Mouse (Mus musculus): ENCODE data around the gene 1700021F07Rik. TPM values are rescaled to one million over a fixed set of nuclear protein-coding genes. Genes with fewer than 3 reads are reported as not detected.

1700021F07Rik gene
- polyA plus RNA-seq, 1 experiment from 2014 or later, result not detected

GRCm38 (mm10) chr2:173549236-173549635, 26.9 kb downstream of the 1700021F07Rik start:
- Histone ChIP-seq H3K9me3 (ENCODE audit: control insufficient read depth, low read length) (no peaks in the 10 kb centered on the region), H3K4me3 (ENCODE audit: low read depth, low read length) (no peak overlapping the region), H3K36me3 (ENCODE audit: control insufficient read depth, insufficient read depth, low read length) (no peaks in the 10 kb centered on the region), H3K9ac (ENCODE audit: low read length) (no peak overlapping the region), H3K4me1 (replicated peaks; ENCODE audit: control insufficient read depth, insufficient read depth, low read length) (0 out of 2 replicates have a peak, but pooled peaks cover 3% of the 10 kb centered on the region), H3K4me2 (ENCODE audit: low read length) (no peak overlapping the region), H3K27me3 (replicated peaks; ENCODE audit: control insufficient read depth, insufficient read depth, low read length) (no peaks in the 10 kb centered on the region), H3K27ac (ENCODE audit: low read depth) (no peak overlapping the region)
- ATAC-seq (replicated peaks; ENCODE audit: low FRiP score, low TSS enrichment, low read depth), result no peak
- WGBS, result 84% methylated on average over 10 of the region's 10 CpGs
- no peak for DNase-seq (ENCODE audit: low spot score)

DNA sequence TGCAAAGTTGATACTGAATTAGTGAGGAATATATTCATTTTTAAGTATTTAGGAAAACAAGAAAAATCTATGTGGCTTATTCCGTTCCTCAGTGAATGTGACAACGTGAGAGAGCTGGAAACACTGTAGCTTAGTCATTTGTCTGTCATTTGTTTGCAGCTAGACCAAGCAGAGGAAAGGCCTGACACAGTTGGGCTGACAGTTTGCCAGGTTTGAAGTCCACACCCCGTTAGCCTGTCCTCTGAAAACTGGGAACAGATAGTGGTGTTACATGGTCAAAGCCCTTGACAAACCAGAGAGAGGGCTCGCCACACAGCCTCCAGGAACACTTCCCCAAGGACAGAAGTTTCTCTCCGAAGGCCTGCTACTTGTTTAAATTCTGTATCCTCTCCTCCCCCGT, 28.3 kb downstream of the 1700021F07Rik start:
- ATAC-seq (replicated peaks; ENCODE audit: low FRiP score, low TSS enrichment, low read depth) (no peak), DNase-seq (ENCODE audit: low spot score) (no peak)
- Histone ChIP-seq H3K4me3 (ENCODE audit: low read depth, low read length) (no peak overlapping the region), H3K4me2 (ENCODE audit: low read length) (no peak overlapping the region), H3K9ac (ENCODE audit: low read length) (no peak overlapping the region), H3K36me3 (ENCODE audit: control insufficient read depth, insufficient read depth, low read length) (no peaks in the 10 kb centered on the region), H3K27ac (ENCODE audit: low read depth) (no peak overlapping the region), H3K27me3 (replicated peaks; ENCODE audit: control insufficient read depth, insufficient read depth, low read length) (no peaks in the 10 kb centered on the region), H3K9me3 (ENCODE audit: control insufficient read depth, low read length) (no peaks in the 10 kb centered on the region), H3K4me1 (replicated peaks; ENCODE audit: control insufficient read depth, insufficient read depth, low read length) (0 out of 2 replicates have a peak, but pooled peaks cover 3% of the 10 kb centered on the region)
- 74% methylated on average over 6 of the region's 6 CpGs for WGBS

DNA sequence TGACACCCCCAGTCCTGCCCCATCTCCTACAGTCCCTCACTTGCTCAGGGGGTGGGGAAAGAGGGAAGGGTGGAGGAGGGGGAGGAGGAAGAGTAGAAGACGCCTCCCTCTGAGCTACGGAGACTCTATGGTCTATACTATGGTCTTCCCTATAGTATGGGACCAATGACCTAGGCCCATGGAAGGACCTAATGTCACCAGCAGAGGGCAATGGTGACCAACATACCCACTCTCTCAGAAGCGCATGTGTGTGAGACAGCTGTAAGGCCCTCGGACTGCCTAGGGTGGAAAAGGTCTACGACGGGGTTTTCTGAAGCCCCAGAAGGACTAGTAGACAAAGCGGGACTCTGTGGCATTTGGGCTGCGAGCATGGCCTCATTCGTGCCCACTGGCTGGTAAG, 31.5 kb downstream of the 1700021F07Rik start:
- H3K4me2 ChIP-seq (ENCODE audit: low read length), result no peak overlapping the region
- H3K4me1 ChIP-seq (replicated peaks; ENCODE audit: control insufficient read depth, insufficient read depth, low read length), result peaks cover 11% of the 10 kb centered on the region
- no peaks in the 10 kb centered on the region for H3K27me3 ChIP-seq (replicated peaks; ENCODE audit: control insufficient read depth, insufficient read depth, low read length)
- ATAC-seq (replicated peaks; ENCODE audit: low FRiP score, low TSS enrichment, low read depth), result 0 out of 2 replicates have a peak, but pooled peaks have one; percentile 58
- no peak overlapping the region for H3K27ac ChIP-seq (ENCODE audit: low read depth)
- no peaks in the 10 kb centered on the region for H3K9me3 ChIP-seq (ENCODE audit: control insufficient read depth, low read length)
- no peaks in the 10 kb centered on the region for H3K36me3 ChIP-seq (ENCODE audit: control insufficient read depth, insufficient read depth, low read length)
- DNase-seq (ENCODE audit: low spot score), result no peak
- H3K4me3 ChIP-seq (ENCODE audit: low read depth, low read length), result no peak overlapping the region
- WGBS, result 45% methylated on average over 9 of the region's 9 CpGs
- no peak overlapping the region for H3K9ac ChIP-seq (ENCODE audit: low read length)

- ATAC-seq (replicated peaks; ENCODE audit: low FRiP score, low TSS enrichment, low read depth) (peak; percentile 13; the same call in 1 of the 2 replicates), DNase-seq (ENCODE audit: low spot score) (no peak)
- H3K9ac ChIP-seq (ENCODE audit: low read length), result no peak overlapping the region
- no peak overlapping the region for H3K4me3 ChIP-seq (ENCODE audit: low read depth, low read length)
- WGBS, result 18% methylated on average over 12 of the region's 12 CpGs
- H3K9me3 ChIP-seq (ENCODE audit: control insufficient read depth, low read length), result no peaks in the 10 kb centered on the region
- no peaks in the 10 kb centered on the region for H3K27me3 ChIP-seq (replicated peaks; ENCODE audit: control insufficient read depth, insufficient read depth, low read length)
- peaks cover 16% of the 10 kb centered on the region for H3K4me1 ChIP-seq (replicated peaks; ENCODE audit: control insufficient read depth, insufficient read depth, low read length)
- H3K36me3 ChIP-seq (ENCODE audit: control insufficient read depth, insufficient read depth, low read length), result no peaks in the 10 kb centered on the region
- peak overlapping the region; percentile 73 for H3K27ac ChIP-seq (ENCODE audit: low read depth)
- H3K4me2 ChIP-seq (ENCODE audit: low read length), result no peak overlapping the region
Observed at GRCm38 (mm10) chr2:173558754-173559396, 36.5 kb downstream of the 1700021F07Rik start.

- no peak overlapping the region for H3K4me2 ChIP-seq (ENCODE audit: low read length)
- H3K27ac ChIP-seq (ENCODE audit: low read depth), result no peak overlapping the region
- WGBS, result 42% methylated on average over 5 of the region's 5 CpGs
- no peaks in the 10 kb centered on the region for H3K9me3 ChIP-seq (ENCODE audit: control insufficient read depth, low read length)
- no peak overlapping the region for H3K4me3 ChIP-seq (ENCODE audit: low read depth, low read length)
- no peak overlapping the region for H3K9ac ChIP-seq (ENCODE audit: low read length)
- H3K4me1 ChIP-seq (replicated peaks; ENCODE audit: control insufficient read depth, insufficient read depth, low read length), result peaks cover 25% of the 10 kb centered on the region
- ATAC-seq (replicated peaks; ENCODE audit: low FRiP score, low TSS enrichment, low read depth) (peak; percentile 32), DNase-seq (ENCODE audit: low spot score) (peak; percentile 90)
- H3K36me3 ChIP-seq (ENCODE audit: control insufficient read depth, insufficient read depth, low read length), result no peaks in the 10 kb centered on the region
- no peaks in the 10 kb centered on the region for H3K27me3 ChIP-seq (replicated peaks; ENCODE audit: control insufficient read depth, insufficient read depth, low read length)
Observed at GRCm38 (mm10) chr2:173561851-173562442, 39.6 kb downstream of the 1700021F07Rik start.

DNA sequence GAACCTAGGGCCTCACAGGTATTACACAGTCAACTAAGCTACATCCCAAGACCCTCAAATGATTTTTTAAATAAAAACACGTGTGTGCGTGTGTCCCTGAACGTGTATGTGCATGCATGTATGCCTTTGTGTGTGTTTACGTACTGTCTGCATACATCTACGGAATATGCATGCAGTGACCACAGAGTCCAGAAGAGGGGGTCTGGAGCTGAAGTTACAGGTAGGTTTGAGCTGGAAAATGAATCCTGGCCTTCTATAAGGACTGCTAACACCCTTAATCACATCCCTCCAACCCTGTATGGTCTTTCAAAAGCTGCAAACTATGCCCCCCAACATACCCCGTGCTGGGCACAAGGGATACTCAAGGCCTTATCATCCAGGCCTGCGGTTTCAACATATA, 41.0 kb downstream of the 1700021F07Rik start:
- H3K36me3 ChIP-seq (ENCODE audit: control insufficient read depth, insufficient read depth, low read length), result no peaks in the 10 kb centered on the region
- H3K9me3 ChIP-seq (ENCODE audit: control insufficient read depth, low read length), result no peaks in the 10 kb centered on the region
- H3K27ac ChIP-seq (ENCODE audit: low read depth), result peak overlapping the region; percentile 71; the same call in 1 of the 2 replicates
- 48% methylated on average over 7 of the region's 7 CpGs for WGBS
- peaks cover 23% of the 10 kb centered on the region for H3K4me1 ChIP-seq (replicated peaks; ENCODE audit: control insufficient read depth, insufficient read depth, low read length)
- H3K27me3 ChIP-seq (replicated peaks; ENCODE audit: control insufficient read depth, insufficient read depth, low read length), result no peaks in the 10 kb centered on the region
- H3K9ac ChIP-seq (ENCODE audit: low read length), result no peak overlapping the region
- no peak for ATAC-seq (replicated peaks; ENCODE audit: low FRiP score, low TSS enrichment, low read depth)
- H3K4me3 ChIP-seq (ENCODE audit: low read depth, low read length), result no peak overlapping the region
- H3K4me2 ChIP-seq (ENCODE audit: low read length), result no peak overlapping the region
- DNase-seq (ENCODE audit: low spot score), result no peak

DNA sequence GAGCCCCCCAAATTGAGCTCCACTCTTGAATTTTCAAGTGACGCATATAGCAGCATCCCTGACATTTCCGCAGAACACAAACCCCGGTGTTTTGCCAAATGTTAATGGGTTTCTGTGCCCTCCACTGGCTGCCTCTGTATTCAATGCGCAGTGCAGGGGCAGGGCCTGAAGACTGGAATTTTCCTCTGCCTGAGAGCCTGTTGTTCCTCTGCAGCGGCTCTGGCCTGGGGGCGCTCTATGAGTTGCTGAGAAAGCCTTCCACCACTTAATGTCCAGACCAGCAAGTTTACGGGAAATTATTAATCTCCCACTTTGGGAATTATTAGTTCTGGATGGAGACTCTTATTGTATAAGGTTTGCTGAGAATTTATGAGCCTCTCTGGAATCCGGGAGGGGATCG, 41.8 kb downstream of the 1700021F07Rik start:
- no peak overlapping the region for H3K9ac ChIP-seq (ENCODE audit: low read length)
- DNase-seq (ENCODE audit: low spot score) (no peak), ATAC-seq (replicated peaks; ENCODE audit: low FRiP score, low TSS enrichment, low read depth) (0 out of 2 replicates have a peak, but pooled peaks have one; percentile 38)
- no peaks in the 10 kb centered on the region for H3K9me3 ChIP-seq (ENCODE audit: control insufficient read depth, low read length)
- H3K36me3 ChIP-seq (ENCODE audit: control insufficient read depth, insufficient read depth, low read length), result no peaks in the 10 kb centered on the region
- H3K4me1 ChIP-seq (replicated peaks; ENCODE audit: control insufficient read depth, insufficient read depth, low read length), result peaks cover 15% of the 10 kb centered on the region
- WGBS, result 20% methylated on average over 9 of the region's 9 CpGs
- H3K27ac ChIP-seq (ENCODE audit: low read depth), result peak overlapping the region; percentile 71
- no peak overlapping the region for H3K4me2 ChIP-seq (ENCODE audit: low read length)
- no peaks in the 10 kb centered on the region for H3K27me3 ChIP-seq (replicated peaks; ENCODE audit: control insufficient read depth, insufficient read depth, low read length)
- H3K4me3 ChIP-seq (ENCODE audit: low read depth, low read length), result no peak overlapping the region
